Mouse (Mus musculus) right cerebral cortex, postnatal 14 days (tissue): ENCODE results near the gene Plekhm1.

Source experiments
- DNase-seq: peaks from one replicate; pipeline ENCODE4 v3.0.0; 2022

Plekhm1 gene

GRCm38 (mm10) chr11:103359841-103360641, 52.4 kb downstream of the Plekhm1 start:
- peak; percentile 80 for DNase-seq

- DNase-seq, result peak; percentile 60
Observed at GRCm38 (mm10) chr11:103359122-103359521, 53.4 kb downstream of the Plekhm1 start.

GRCm38 (mm10) chr11:103358316-103358715, 54.2 kb downstream of the Plekhm1 start:
- DNase-seq, result no peak

DNA sequence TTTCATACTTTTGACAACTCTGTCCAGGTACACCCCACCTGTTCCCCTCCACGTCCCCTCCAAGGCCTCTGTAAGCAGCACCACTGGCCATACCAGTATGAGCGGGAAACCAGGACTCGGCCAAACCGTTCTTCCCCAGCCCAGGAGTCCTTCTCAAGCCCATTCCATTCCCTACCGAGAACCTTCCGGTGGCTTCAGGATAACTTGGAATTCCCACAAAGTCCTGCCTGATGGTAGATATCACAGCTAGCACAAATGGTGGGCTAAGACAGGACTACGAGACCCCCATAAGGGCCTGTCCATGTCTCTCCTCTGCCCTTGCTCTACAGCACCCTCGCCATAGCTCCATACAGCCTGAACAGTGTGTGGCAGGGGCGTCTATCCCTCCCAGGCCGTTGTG, 54.8 kb downstream of the Plekhm1 start:
- DNase-seq, result no peak

- DNase-seq, result no peak
Observed at GRCm38 (mm10) chr11:103356938-103357670, 55.4 kb downstream of the Plekhm1 start.

DNA sequence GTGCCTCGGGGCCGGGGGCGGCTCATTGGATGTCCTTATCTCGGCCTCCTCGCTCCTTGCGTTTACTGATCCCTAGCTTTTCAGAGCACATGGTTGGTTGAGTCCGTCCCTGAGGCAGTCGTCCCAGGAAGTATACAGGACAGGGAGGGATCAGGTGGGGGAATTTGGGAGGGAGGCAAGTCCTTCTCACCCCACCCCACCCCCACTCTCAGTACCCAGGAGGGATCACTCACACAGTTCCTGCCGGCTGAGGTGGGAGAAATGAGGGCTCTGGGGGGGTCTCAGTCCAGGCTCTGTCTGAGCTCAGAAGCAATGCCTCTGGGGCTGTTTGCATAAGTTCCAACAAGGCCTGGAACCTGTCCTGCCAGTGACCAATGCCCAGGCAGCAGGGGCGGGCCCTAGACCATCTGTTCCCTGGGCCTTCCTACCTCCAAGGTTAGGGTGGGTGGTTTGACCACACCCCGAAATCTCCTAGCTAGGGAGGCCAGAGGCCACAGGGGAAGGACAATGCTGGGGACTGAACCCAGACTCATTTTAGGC, 56.4 kb downstream of the Plekhm1 start:
- DNase-seq, result no peak

- no peak for DNase-seq
Observed at GRCm38 (mm10) chr11:103355251-103355650, 57.2 kb downstream of the Plekhm1 start.

GRCm38 (mm10) chr11:103354033-103354432, 58.5 kb downstream of the Plekhm1 start:
- DNase-seq, result no peak

- DNase-seq, result no peak
Observed at GRCm38 (mm10) chr11:103352239-103352814, 60.2 kb downstream of the Plekhm1 start.

- DNase-seq, result no peak
Observed at GRCm38 (mm10) chr11:103350711-103351315, 61.7 kb downstream of the Plekhm1 start.

GRCm38 (mm10) chr11:103349699-103350098, 62.8 kb downstream of the Plekhm1 start:
- DNase-seq, result no peak

- no peak for DNase-seq
Observed at GRCm38 (mm10) chr11:103346657-103347056, 65.8 kb downstream of the Plekhm1 start.

DNA sequence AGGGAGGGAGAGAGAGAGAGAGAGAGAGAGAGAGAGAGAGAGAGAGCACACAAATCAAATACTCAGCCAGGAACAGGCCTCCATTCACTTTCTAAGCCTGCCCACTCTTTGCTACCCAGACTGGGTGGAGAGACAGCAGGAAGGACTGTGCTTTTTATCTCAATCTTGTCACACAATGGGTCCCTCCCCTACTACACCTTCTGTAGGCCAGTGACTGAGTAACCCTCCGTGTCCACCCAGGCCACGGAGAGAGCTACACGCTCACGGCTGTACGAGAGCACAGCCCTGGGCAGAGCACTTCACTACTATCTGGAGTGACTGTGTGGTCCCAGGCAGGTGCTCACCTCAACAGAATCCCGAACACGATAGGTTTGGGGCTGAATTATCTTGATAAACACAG, 66.3 kb downstream of the Plekhm1 start:
- no peak for DNase-seq

- DNase-seq, result no peak
Observed at GRCm38 (mm10) chr11:103345408-103346091, 66.9 kb downstream of the Plekhm1 start.

GRCm38 (mm10) chr11:103344494-103345332, 67.8 kb downstream of the Plekhm1 start:
- DNase-seq, result no peak

- no peak for DNase-seq
Observed at GRCm38 (mm10) chr11:103343881-103344280, 68.6 kb downstream of the Plekhm1 start.

GRCm38 (mm10) chr11:103343063-103343462, 69.4 kb downstream of the Plekhm1 start:
- DNase-seq, result no peak

GRCm38 (mm10) chr11:103340677-103341076, 71.8 kb downstream of the Plekhm1 start:
- no peak for DNase-seq

DNA sequence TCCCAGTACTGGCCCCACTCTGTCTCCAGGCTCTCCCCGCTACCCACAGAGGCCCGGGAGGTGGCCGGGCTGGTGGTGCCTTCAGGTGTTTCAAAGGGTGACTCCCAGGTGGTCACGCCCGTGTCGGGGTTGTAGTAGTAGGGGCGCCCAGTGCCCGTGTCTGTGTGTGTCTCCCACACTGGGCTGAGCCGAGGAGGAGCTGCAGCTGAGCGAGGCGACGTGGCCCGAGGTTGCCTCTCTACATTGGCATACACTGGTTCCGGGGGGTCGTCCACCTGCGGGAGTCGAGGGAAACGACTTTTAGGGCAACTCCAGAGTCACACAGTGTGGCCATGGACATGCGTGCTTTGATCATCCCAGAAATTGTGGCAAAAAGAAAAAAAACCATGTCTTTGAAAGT, 72.4 kb downstream of the Plekhm1 start:
- no peak for DNase-seq

- DNase-seq, result no peak
Observed at GRCm38 (mm10) chr11:103339414-103340119, 72.9 kb downstream of the Plekhm1 start.

- no peak for DNase-seq
Observed at GRCm38 (mm10) chr11:103338671-103339070, 73.8 kb downstream of the Plekhm1 start.
